Mouse (Mus musculus): ENCODE data around the gene Ntng2.

The Ntng2 gene

GRCm38 (mm10) chr2:29252599-29253204 is at the start of gene Ntng2:
TSS of gene Ntng2 (minus strand) at chr2:29253005.
- DNase-seq: peak; percentile 48

GRCm38 (mm10) chr2:29295557-29295956 is 42.8 kb upstream of the Ntng2 start:
- DNase-seq: peak; percentile 16

- DNase-seq: no peak
Measured at GRCm38 (mm10) chr2:29287651-29288050, 34.8 kb upstream of the Ntng2 start.

- DNase-seq: no peak
Measured at GRCm38 (mm10) chr2:29277703-29278121, 24.9 kb upstream of the Ntng2 start.

GRCm38 (mm10) chr2:29271803-29272518 is 19.2 kb upstream of the Ntng2 start:
- DNase-seq: peak; percentile 14

- no peak for DNase-seq
Measured at GRCm38 (mm10) chr2:29271098-29271497, 18.3 kb upstream of the Ntng2 start.

- no peak for DNase-seq
Measured at GRCm38 (mm10) chr2:29266810-29267209, 14.0 kb upstream of the Ntng2 start.

- DNase-seq: no peak
Measured at GRCm38 (mm10) chr2:29262436-29262915, 9.7 kb upstream of the Ntng2 start.

- DNase-seq: no peak
Measured at GRCm38 (mm10) chr2:29261126-29261525, 8.3 kb upstream of the Ntng2 start.

GRCm38 (mm10) chr2:29253205-29253865 is 530 bp upstream of the Ntng2 start:
- peak; percentile 27 for DNase-seq

GRCm38 (mm10) chr2:29252059-29252598 is 676 bp downstream of the Ntng2 start:
- peak; percentile 17 for DNase-seq

- no peak for DNase-seq
Measured at GRCm38 (mm10) chr2:29251095-29252058, 1.4 kb downstream of the Ntng2 start.

GRCm38 (mm10) chr2:29250263-29251094 is 2.3 kb downstream of the Ntng2 start:
- no peak for DNase-seq

GRCm38 (mm10) chr2:29249852-29250251 is 3.0 kb downstream of the Ntng2 start:
- no peak for DNase-seq

GRCm38 (mm10) chr2:29248551-29248950 is 4.3 kb downstream of the Ntng2 start:
- no peak for DNase-seq

- no peak for DNase-seq
Measured at GRCm38 (mm10) chr2:29247386-29247785, 5.4 kb downstream of the Ntng2 start.

GRCm38 (mm10) chr2:29246891-29247290 is 5.9 kb downstream of the Ntng2 start:
- no peak for DNase-seq

- no peak for DNase-seq
Measured at GRCm38 (mm10) chr2:29246275-29246674, 6.5 kb downstream of the Ntng2 start.

- no peak for DNase-seq
Measured at GRCm38 (mm10) chr2:29245341-29245779, 7.4 kb downstream of the Ntng2 start.

- DNase-seq: no peak
Measured at GRCm38 (mm10) chr2:29239329-29239728, 13.5 kb downstream of the Ntng2 start.

GRCm38 (mm10) chr2:29237623-29238022 is 15.2 kb downstream of the Ntng2 start:
- peak; percentile 77 for DNase-seq

Data from kidney, adult 9 months (tissue).